Mouse (Mus musculus): ENCODE data around the gene Pawr. TPM values are rescaled to one million over a fixed set of nuclear protein-coding genes. Genes with fewer than 3 reads are reported as not detected.

The Pawr gene
- total RNA-seq, 4 experiments from 2014 or later, result 0.46 to 1.3 (median 0.47) TPM

Small RNA genes lying within 50 kb of the gene (microRNA-seq; reads per million reads assigned to microRNA genes)
- not detected for gene Gm25591

Other genes starting within 250 kb of the Pawr start
- gene Ppp1r12a, start 169.9 kb upstream of the Pawr start, total RNA-seq (2022), result 10 to 100 TPM; 15.2 to 21.5 (median 20.8) TPM

Measured in gastrocnemius, adult 8-10 months (tissue).